Mouse (Mus musculus) liver, embryonic 13.5 days (tissue): ENCODE data around the gene Cops7b. TPM values are rescaled to one million over a fixed set of nuclear protein-coding genes. Genes with fewer than 3 reads are reported as not detected.

Experiments
- microRNA-seq: library from miRNA; unstranded; fragments of <30 nt; microRNA quantifications from one replicate; pipeline ENCODE4, GENCODE M21; 2016
- polyA plus RNA-seq: library from polyadenylated mRNA; unstranded; fragments of >200 nt; fragmentation: Nextera tagmentation; extraction: Ambion mirVana; gene quantifications from 2 replicates; pipeline ENCODE4 v1.2.1, GENCODE M21; 2015

The Cops7b gene
- polyA plus RNA-seq, 1 experiment from 2014 or later: 16.7 TPM

Small RNAs within 50 kb of the gene (microRNA-seq; reads per million reads assigned to microRNA genes)
- not detected for gene Gm22955

Other genes with a start within 250 kb of the Cops7b start
- gene Ncl, start 223.5 kb upstream of the Cops7b start, polyA plus RNA-seq: 423 and 530 TPM in 2 replicates
- not detected in 2 replicates for gene Nmur1, start 156.7 kb upstream of the Cops7b start, polyA plus RNA-seq
- gene Tex44, start 156.6 kb upstream of the Cops7b start, polyA plus RNA-seq: not detected in 2 replicates
- 1,483 and 1,688 TPM in 2 replicates for gene Ptma, start 56.2 kb upstream of the Cops7b start, polyA plus RNA-seq
- gene Pde6d, start 275 bp upstream of the Cops7b start, polyA plus RNA-seq: 31.5 and 35.7 TPM in 2 replicates
- not detected in 2 replicates for gene Nppc, start 87.7 kb downstream of the Cops7b start, polyA plus RNA-seq
- 8.8 and 11.1 TPM in 2 replicates for gene Dis3l2, start 120.9 kb downstream of the Cops7b start, polyA plus RNA-seq